Mouse (Mus musculus) forebrain, embryonic 11.5 days (tissue): ENCODE results near the gene Map6. TPM values are rescaled to one million over a fixed set of nuclear protein-coding genes. Genes with fewer than 3 reads are reported as not detected.
A peak's percentile ranks its signal among the peaks of the same experiment; 100 is the strongest.

ENCODE experiments used
- ATAC-seq: fragments of 200-750 bp; cut with Nextera tagmentation; replicated peaks from 2 replicates; pipeline ENCODE4 v1.8.0; 2017; ENCODE audit warnings: moderate TSS enrichment; ENCODE audit not compliant: low FRiP score
- DNase-seq: peaks from one replicate; pipeline ENCODE4 v3.0.0-alpha.2; 2017; ENCODE audit warnings: low spot score
- H3K27ac ChIP-seq: fragments of 300-500 bp; sonication (generic); 2 replicates; pipeline ENCODE4 v1.5.1; 2014; ENCODE audit warnings: low read depth, low read length
- H3K27me3 ChIP-seq: fragments of 300-500 bp; sonication (generic); 2 replicates; pipeline ENCODE4 v1.6.1; 2014; ENCODE audit warnings: mild to moderate bottlenecking, low read length, mixed read lengths; ENCODE audit not compliant: control insufficient read depth, insufficient read depth
- H3K36me3 ChIP-seq: fragments of 300-500 bp; sonication (generic); 2 replicates; pipeline ENCODE4 v1.6.1; 2014; ENCODE audit warnings: mild to moderate bottlenecking, low read length, moderate library complexity, mixed read lengths; ENCODE audit not compliant: control insufficient read depth, insufficient read depth
- H3K4me1 ChIP-seq: fragments of 300-500 bp; sonication (generic); replicated peaks from 2 replicates; pipeline ENCODE4 v1.6.1; 2014; ENCODE audit warnings: low read length, mixed read lengths; ENCODE audit not compliant: control insufficient read depth, insufficient read depth
- H3K4me2 ChIP-seq: fragments of 300-500 bp; sonication (generic); 2 replicates; pipeline ENCODE4 v1.6.1; 2014; ENCODE audit warnings: low read depth, mild to moderate bottlenecking, low read length, moderate library complexity, mixed read lengths; ENCODE audit not compliant: severe bottlenecking
- H3K4me3 ChIP-seq: fragments of 300-500 bp; sonication (generic); 2 replicates; pipeline ENCODE4 v1.5.1; 2014; ENCODE audit warnings: low read depth, low read length
- H3K9ac ChIP-seq: fragments of 300-500 bp; sonication (generic); 2 replicates; pipeline ENCODE4 v1.6.1; 2014; ENCODE audit warnings: low read length
- H3K9me3 ChIP-seq: fragments of 300-500 bp; sonication (generic); 2 replicates; pipeline ENCODE4 v1.6.1; 2016; ENCODE audit warnings: low read length, mixed read lengths; ENCODE audit not compliant: control insufficient read depth
- WGBS: fragments of 180-500 bp; shearing (Covaris S2); extraction: QIAGEN DNeasy Blood & Tissue Kit; methylation state at CpG from one replicate; pipeline ENCODE4 v1.1.7; 2014; 5-methylcytosine and 5-hydroxymethylcytosine counted together
- polyA plus RNA-seq: library from polyadenylated mRNA; unstranded; fragments of >200 nt; fragmentation: Nextera tagmentation; extraction: Ambion mirVana; gene quantifications from 2 replicates; pipeline ENCODE4 v1.2.1, GENCODE M21; 2014

Map6 gene
- polyA plus RNA-seq, 1 experiment from 2014 or later, result 36.2 TPM

DNA sequence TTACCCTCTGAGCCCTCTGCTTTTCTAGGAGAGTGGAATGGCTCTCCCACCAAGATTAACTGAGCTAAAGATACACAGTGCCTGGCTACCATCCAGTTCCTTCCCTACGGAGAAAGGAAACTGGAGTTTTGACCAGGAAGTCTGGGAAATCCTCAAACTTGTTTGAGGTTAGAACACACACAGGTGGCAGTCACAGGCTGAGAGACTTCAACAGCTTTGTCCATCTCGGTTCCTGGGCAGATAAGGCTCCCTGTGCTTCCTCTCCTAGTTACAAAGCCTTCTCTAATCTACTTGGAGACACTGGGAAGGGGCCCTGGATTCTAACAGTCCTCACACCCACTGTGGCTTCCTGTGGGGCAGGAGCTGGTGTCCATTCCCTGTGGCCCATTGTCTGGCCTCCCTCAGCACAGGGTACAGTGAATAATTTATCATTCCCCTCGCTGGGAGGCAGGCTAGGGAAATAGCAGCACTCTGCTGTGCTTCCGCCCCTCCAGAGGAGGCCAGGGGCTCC lies 116.9 kb downstream of the Map6 start:
- Histone ChIP-seq H3K9me3 (no peaks in the 10 kb centered on the region), H3K4me3 (no peak overlapping the region; the same call in 1 of the 2 replicates), H3K36me3 (no peaks in the 10 kb centered on the region; the same call in 1 of the 2 replicates), H3K27ac (no peak overlapping the region), H3K4me1 (peaks cover 13% of the 10 kb centered on the region), H3K9ac (peak overlapping the region; percentile 28), H3K27me3 (no peaks in the 10 kb centered on the region), H3K4me2 (peak overlapping the region; percentile 19; the same call in 1 of the 2 replicates)
- ATAC-seq, result no peak
- 21% methylated on average over 4 of the region's 4 CpGs for WGBS
- no peak for DNase-seq

DNA sequence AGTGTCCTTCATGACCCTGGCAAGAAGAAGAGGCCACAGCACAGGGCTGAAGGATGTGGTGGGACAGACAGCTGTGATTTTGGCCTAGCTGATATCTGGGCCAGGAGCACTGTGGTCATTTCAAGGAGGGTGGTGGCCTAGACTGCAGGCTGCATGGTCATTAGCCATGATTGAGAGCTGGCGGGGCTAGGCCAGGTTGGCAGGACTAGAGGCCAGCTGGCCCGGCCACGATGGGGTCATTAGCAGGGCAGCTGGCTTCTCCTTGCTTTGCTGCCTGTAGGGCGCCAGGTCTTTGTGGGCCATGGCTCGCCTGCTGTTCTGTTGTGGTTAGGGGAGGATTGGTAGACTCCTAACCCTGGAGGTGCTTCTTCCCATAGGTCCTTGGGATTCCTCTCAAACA lies 118.8 kb downstream of the Map6 start:
- Histone ChIP-seq H3K9me3 (no peaks in the 10 kb centered on the region), H3K27ac (no peak overlapping the region), H3K4me3 (no peak overlapping the region), H3K4me2 (no peak overlapping the region), H3K27me3 (no peaks in the 10 kb centered on the region), H3K36me3 (no peaks in the 10 kb centered on the region; the same call in 1 of the 2 replicates), H3K4me1 (peaks cover 18% of the 10 kb centered on the region), H3K9ac (no peak overlapping the region)
- DNase-seq (no peak), ATAC-seq (no peak)
- WGBS, result 66% methylated on average over 5 of the region's 5 CpGs

Other genes with a start within 250 kb of the Map6 start
- 12.2 and 12.8 TPM in 2 replicates for gene Uvrag, start 126.3 kb upstream of the Map6 start, polyA plus RNA-seq
- 9.2 and 9.5 TPM in 2 replicates for gene Dgat2, start 84.7 kb upstream of the Map6 start, polyA plus RNA-seq
- 9.3 and 13.0 TPM in 2 replicates for gene Mogat2, start 28.8 kb upstream of the Map6 start, polyA plus RNA-seq
- 239 and 255 TPM in 2 replicates for gene Serpinh1, start 85.8 kb downstream of the Map6 start, polyA plus RNA-seq
- gene Gdpd5, start 114.0 kb downstream of the Map6 start, polyA plus RNA-seq, result 18.6 and 19.1 TPM in 2 replicates
- 4.7 and 5.5 TPM in 2 replicates for gene Klhl35, start 198.6 kb downstream of the Map6 start, polyA plus RNA-seq
- 699 and 715 TPM in 2 replicates for gene Rps3, start 216.3 kb downstream of the Map6 start, polyA plus RNA-seq